Mouse (Mus musculus) thymus, adult 18-20 months (tissue): ENCODE results near the gene Rdh13.
A peak's percentile ranks its signal among the peaks of the same experiment; 100 is the strongest.
"Not testable (repeated sequence)": the region's sequence is repeated elsewhere in the genome, so short reads cannot be mapped to it uniquely, and the experiment has no call there.

Experiments used
- DNase-seq, 2 experiments: peaks; one replicate each; pipeline ENCODE4 v3.0.0; 2022; ENCODE audit warnings: mixed read lengths in 2 of 2

The Rdh13 gene

DNA sequence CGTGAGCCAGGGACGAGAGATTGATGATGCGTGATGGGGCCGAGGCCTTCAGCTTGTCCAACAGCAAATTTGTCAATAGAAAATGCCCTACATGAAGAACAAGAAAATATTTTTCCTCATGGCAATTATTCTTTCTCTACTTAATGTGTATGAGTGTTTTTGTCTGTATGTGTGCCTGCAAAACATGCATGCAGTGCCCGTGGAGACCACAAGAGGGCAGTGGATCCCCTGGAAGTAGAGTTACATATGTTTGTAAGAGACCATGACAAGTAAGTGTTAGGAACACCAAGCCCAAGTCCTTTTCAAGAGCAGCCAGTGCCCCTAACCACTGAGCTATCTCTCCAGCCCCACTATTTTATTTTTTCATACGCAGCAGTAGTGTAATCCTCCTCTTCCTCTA, 13.9 kb downstream of the Rdh13 start:
- DNase-seq = peak; percentile 33 to 40

DNA sequence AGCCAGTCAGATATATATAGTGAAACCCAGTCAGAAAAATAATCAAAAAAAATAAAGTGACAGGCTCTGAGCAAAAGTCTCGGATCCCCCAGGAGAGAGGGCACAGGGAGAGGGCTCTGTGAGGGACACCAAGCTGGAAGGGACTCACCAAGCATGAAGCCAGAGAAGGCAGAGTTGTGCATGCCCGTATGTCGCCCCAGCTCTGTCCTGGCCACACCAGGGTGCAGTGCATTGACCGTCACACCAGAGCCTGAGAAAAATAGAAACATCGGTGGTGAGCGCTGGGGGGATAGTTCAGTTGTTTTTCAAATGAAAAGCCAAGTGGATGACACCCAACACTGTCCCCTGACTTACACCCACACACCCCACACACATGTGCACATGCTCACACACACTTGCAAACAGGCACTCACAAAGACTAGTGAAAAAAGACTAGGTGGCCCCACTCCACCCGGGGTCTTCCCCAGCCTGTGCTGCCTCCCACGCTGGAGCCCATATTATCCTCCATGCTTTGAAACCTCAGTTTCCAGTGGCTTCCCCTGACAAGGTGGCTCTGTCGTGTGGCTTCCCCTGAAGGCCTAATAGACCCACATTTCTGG, 15.1 kb downstream of the Rdh13 start:
- DNase-seq = no peak

GRCm38 (mm10) chr7:4427161-4427912, 18.1 kb downstream of the Rdh13 start:
- DNase-seq = peak; percentile 48 to 72

GRCm38 (mm10) chr7:4420230-4420629, 25.2 kb downstream of the Rdh13 start:
- DNase-seq = no peak

- no peak for DNase-seq
Observed at GRCm38 (mm10) chr7:4419681-4420080, 25.8 kb downstream of the Rdh13 start.

DNA sequence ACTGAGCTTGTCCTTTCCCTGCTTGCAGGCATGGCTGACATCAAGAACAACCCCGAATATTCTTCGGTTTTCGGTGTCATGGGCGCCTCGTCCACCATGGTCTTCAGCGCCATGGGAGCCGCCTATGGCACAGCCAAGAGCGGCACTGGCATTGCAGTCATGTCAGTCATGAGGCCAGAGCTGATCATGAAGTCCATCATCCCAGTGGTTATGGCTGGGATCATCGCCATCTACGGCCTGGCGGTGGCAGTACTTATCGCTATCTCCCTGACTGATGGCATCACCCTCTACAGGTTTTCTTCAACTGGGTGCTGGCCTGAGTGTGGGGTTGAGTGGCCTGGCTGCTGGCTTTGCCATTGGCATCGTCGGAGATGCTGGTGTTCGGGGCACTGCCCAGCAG, 33.0 kb downstream of the Rdh13 start:
- DNase-seq = not testable (repeated sequence)

DNA sequence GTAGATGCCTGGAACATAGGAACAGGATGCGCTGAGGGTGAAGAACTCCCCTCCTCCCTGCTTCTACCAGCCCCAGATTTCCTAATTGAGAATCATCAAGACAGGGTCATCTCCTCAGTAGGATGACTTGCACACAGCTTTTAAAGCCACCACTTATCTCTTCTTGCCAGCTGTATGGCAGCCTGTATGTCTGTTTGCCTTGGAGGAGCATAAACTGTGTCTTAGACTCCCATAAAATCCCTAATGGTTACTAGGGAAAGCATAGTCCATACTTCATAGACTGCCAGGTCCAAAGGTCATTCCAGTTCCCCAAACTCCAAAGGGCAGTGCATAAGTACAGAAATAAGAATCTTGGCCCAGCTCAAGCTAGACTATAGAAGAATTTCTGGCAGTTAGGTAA, 47.7 kb downstream of the Rdh13 start, which contains the start of gene Gp6:
Gene Gp6 (minus strand): TSS at position 15 of the 400 bp plus-strand sequence.
- DNase-seq = no peak
